Mouse (Mus musculus): ENCODE results near the gene Hacd2. TPM values are rescaled to one million over a fixed set of nuclear protein-coding genes. Genes with fewer than 3 reads are reported as not detected.

Hacd2 gene
- total RNA-seq, 2 experiments from 2014 or later, result 35.3 to 36.2 TPM

DNA sequence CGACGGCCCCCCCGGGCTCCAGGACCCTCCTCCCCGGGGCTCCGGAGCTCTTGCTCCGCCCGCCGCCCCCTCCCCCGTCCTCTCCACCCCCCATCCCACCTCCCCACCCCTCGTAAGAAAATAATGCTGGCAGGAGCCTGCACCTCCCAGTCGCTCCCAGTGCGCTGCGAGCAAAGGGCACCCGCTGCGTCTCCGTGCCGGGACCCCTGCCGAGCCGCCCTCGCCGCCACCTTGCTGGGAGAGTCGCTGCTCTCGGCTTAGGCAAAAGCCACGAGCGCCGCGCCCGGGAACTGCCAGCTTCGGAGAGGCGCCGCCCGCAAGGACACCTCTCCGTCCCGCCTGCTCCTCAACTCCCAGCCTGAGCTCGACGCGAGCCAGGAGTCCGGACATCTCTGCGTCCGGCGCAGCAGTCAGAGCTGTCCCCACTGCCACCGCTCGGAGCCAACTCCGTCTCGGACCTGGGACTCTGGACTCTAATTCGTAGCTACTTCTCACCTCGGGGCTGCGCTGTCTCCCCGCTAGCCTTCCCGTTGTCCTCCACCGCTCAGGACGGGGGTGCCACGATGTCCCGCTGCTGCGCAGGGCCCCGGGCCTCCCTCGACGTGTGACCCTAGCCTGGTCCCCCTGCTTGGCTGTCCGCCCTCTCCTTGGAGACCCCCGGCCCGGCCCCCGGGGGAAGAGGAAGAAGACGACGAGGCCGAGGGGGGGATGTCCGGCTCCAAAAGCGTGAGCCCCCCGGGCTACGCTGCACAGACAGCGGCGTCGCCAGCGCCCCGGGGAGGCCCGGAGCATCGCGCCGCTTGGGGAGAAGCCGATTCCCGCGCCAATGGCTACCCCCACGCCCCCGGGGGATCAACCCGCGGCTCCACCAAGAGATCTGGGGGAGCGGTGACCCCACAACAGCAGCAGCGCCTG is 133.4 kb downstream of the Hacd2 start:
- intact Hi-C loops (cut with DNase I), result loop anchor here (2.0 to 5.0 kb wide), 3 partner anchors 43 to 115 kb away; no protein-coding TSS in a partner anchor
- DNase-seq (ENCODE audit: low spot score in 2 of 2), result peak; percentile 37 to 58

DNA sequence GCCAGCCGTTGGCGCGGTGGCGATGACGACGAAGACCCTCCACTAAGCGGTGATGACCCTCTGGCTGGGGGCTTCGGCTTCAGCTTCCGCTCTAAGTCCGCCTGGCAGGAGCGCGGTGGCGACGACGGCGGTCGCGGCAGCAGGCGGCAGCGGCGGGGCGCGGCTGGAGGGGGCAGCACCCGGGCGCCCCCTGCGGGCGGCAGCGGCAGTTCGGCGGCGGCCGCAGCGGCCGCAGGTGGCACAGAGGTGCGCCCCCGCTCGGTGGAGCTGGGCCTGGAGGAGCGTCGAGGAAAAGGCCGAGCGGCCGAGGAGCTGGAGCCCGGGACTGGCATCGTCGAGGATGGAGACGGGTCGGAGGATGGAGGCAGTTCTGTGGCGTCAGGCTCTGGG is 134.1 kb downstream of the Hacd2 start:
- peak; percentile 22 to 47 for DNase-seq (ENCODE audit: low spot score in 2 of 2)
- intact Hi-C loops (cut with DNase I), result loop anchor here (2.0 to 5.0 kb wide), 3 partner anchors 44 to 114 kb away; no protein-coding TSS in a partner anchor

DNA sequence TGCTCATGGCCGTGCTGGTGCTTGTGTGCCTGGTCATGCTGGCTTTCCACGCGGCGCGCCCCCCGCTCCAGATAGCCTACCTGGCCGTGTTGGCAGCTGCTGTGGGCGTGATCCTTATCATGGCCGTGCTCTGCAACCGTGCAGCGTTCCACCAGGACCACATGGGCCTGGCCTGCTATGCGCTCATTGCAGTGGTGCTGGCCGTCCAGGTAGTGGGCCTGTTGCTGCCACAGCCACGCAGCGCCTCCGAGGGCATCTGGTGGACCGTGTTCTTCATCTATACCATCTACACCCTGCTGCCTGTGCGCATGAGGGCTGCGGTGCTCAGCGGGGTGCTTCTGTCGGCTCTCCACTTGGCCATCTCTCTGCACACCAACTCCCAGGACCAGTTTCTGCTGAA is 134.6 kb downstream of the Hacd2 start:
- intact Hi-C loops (cut with DNase I), result loop anchor here (2.0 to 5.0 kb wide), 3 partner anchors 45 to 114 kb away; no protein-coding TSS in a partner anchor

More for the DNA sequence above, 134.6 kb downstream of the Hacd2 start:
- DNase-seq (ENCODE audit: low spot score in 2 of 2), result no peak

Other genes with a start within 250 kb of the Hacd2 start
- gene Adcy5, start 132.4 kb downstream of the Hacd2 start, total RNA-seq (2021), result 100 to 1,000 TPM in 1 of 2 experiments, 10 to 100 TPM in 1; 96.4 to 179 TPM

All from left cerebral cortex, postnatal 25 days (tissue).